Mouse (Mus musculus) C2C12 (cell line): Measurements from ENCODE around the gene 4933407L21Rik. TPM values are rescaled to one million over a fixed set of nuclear protein-coding genes. Genes with fewer than 3 reads are reported as not detected.

ENCODE experiments used
- H3K27me3 ChIP-seq: one replicate; pipeline ENCODE4 v1.6.1; 2011; ENCODE audit not compliant: control insufficient read depth, insufficient read depth, insufficient read length
- H3K36me3 ChIP-seq: one replicate; pipeline ENCODE4 v1.6.1; 2011; ENCODE audit not compliant: control insufficient read depth, insufficient read depth
- H3K4me3 ChIP-seq: one replicate; pipeline ENCODE4 v1.5.1; 2011; ENCODE audit warnings: mild to moderate bottlenecking, control low read depth; ENCODE audit not compliant: poor library complexity, insufficient read depth, severe bottlenecking
- H3K79me2 ChIP-seq: one replicate; pipeline ENCODE4 v1.6.1; 2011; ENCODE audit not compliant: control insufficient read depth, insufficient read depth
- H3K79me3 ChIP-seq: one replicate; pipeline ENCODE4 v1.6.1; 2011; ENCODE audit warnings: low read depth, control low read depth
- H3ac ChIP-seq: one replicate; pipeline ENCODE3; 2011; ENCODE audit warnings: low read depth; ENCODE audit not compliant: control insufficient read depth, insufficient read length
- CEBPB ChIP-seq: IDR thresholded peaks from one replicate; pipeline ENCODE4 v1.6.1; 2011; ENCODE audit warnings: low read depth, mild to moderate bottlenecking, control low read depth, moderate library complexity
- CTCF ChIP-seq: IDR thresholded peaks from one replicate; pipeline ENCODE4 v1.5.1; 2011; ENCODE audit not compliant: control insufficient read depth, insufficient read depth, insufficient read length
- FOSL1 ChIP-seq: IDR thresholded peaks from one replicate; pipeline ENCODE4 v1.8.0; 2011; ENCODE audit warnings: mild to moderate bottlenecking, low read length; ENCODE audit not compliant: poor library complexity, insufficient read depth, severe bottlenecking
- MAX ChIP-seq: IDR thresholded peaks from one replicate; pipeline ENCODE4 v1.6.1; 2011; ENCODE audit warnings: mild to moderate bottlenecking, control low read depth
- MYOD1 ChIP-seq: IDR thresholded peaks from one replicate; pipeline ENCODE4 v1.6.1; 2011; ENCODE audit warnings: low read depth; ENCODE audit not compliant: control insufficient read depth, insufficient read length
- MYOG ChIP-seq: IDR thresholded peaks from one replicate; pipeline ENCODE4 v1.6.1; 2011; ENCODE audit not compliant: control insufficient read depth, insufficient read length; ENCODE audit errors: extremely low read depth
- USF1 ChIP-seq: IDR thresholded peaks from one replicate; pipeline ENCODE4 v1.6.1; 2011; ENCODE audit warnings: low read depth, mild to moderate bottlenecking, control low read depth, moderate library complexity
- polyA plus RNA-seq: library from polyadenylated mRNA; unstranded; fragments of >200 nt; fragmentation: generic; extraction: Trizol; gene quantifications from one replicate; pipeline ENCODE4 v1.2.1, GENCODE M21; 2012; ENCODE audit warnings: missing spikeins

Gene 4933407L21Rik
- polyA plus RNA-seq, 1 experiment: not detected

DNA sequence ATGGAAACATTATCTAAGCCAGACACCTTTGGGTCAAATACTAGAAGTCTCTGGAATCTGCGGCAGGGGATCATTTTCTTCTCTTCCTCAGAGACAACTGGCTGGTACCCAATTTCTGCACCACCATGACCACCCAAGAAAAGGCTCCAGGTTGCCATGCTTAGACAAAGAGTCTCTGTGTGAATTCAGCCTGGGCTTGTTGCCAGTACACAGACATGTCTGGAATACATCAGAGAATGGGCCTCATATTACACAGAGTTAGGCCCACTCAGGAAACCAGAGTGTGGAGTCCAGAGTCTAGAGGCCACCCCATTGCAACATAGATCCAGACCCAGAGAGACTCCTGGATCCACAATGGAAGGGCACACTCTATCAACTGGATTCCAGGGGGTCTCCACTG is 41.2 kb downstream of the 4933407L21Rik start:
- H3K79me2 ChIP-seq: no peaks in the 10 kb centered on the region
- H3K4me3 ChIP-seq: no peak overlapping the region
- H3ac ChIP-seq: no peak overlapping the region
- TF ChIP-seq FOSL1 (no peak), USF1 (no peak), MYOG (no peak), MAX (no peak), CTCF (no peak), MYOD1 (no peak), CEBPB (no peak)
- no peaks in the 10 kb centered on the region for H3K27me3 ChIP-seq
- no peaks in the 10 kb centered on the region for H3K79me3 ChIP-seq
- H3K36me3 ChIP-seq: no peaks in the 10 kb centered on the region

- Histone ChIP-seq H3ac (no peak overlapping the region), H3K4me3 (no peak overlapping the region), H3K27me3 (no peaks in the 10 kb centered on the region), H3K79me3 (no peaks in the 10 kb centered on the region), H3K36me3 (no peaks in the 10 kb centered on the region), H3K79me2 (no peaks in the 10 kb centered on the region)
- TF ChIP-seq MYOD1: no peak
- TF ChIP-seq MYOG: no peak
- no peak for TF ChIP-seq FOSL1
- no peak for TF ChIP-seq CEBPB
Observed at GRCm38 (mm10) chr1:85971070-85971469, 42.8 kb downstream of the 4933407L21Rik start.

GRCm38 (mm10) chr1:85972341-85972740 is 44.1 kb downstream of the 4933407L21Rik start:
- Histone ChIP-seq H3K79me3 (no peaks in the 10 kb centered on the region), H3ac (no peak overlapping the region), H3K36me3 (no peaks in the 10 kb centered on the region), H3K27me3 (no peaks in the 10 kb centered on the region), H3K4me3 (no peak overlapping the region), H3K79me2 (no peaks in the 10 kb centered on the region)
- TF ChIP-seq CEBPB (no peak), FOSL1 (no peak), MAX (no peak), MYOD1 (no peak), CTCF (no peak), MYOG (no peak), USF1 (no peak)

DNA sequence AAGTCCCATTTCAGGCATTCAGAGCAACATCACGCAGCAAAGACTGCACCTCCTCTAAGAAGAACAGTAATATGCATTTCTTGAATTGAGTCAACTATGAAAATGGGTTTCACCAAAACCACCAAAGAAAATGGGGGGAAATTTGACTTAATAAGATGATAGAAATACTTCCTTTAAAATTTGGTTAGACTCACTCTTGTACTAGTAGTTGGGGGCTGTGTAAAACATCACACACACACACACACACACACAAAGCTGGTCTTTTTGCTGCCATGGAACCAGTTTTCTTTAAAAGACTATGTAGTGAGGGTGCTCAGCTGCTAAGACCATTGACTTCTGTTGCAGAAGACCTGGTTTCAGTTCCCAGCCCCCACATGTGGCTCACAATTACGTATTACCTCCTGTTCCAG is 45.2 kb downstream of the 4933407L21Rik start:
- Histone ChIP-seq H3K79me2 (no peaks in the 10 kb centered on the region), H3K4me3 (no peak overlapping the region), H3ac (no peak overlapping the region), H3K79me3 (no peaks in the 10 kb centered on the region), H3K36me3 (no peaks in the 10 kb centered on the region), H3K27me3 (no peaks in the 10 kb centered on the region)
- no peak for TF ChIP-seq CEBPB
- TF ChIP-seq FOSL1: no peak
- TF ChIP-seq CTCF: no peak
- no peak for TF ChIP-seq MYOD1

GRCm38 (mm10) chr1:85977709-85978108 is 49.4 kb downstream of the 4933407L21Rik start:
- no peak for TF ChIP-seq MAX
- no peak for TF ChIP-seq FOSL1
- TF ChIP-seq CTCF: no peak
- TF ChIP-seq MYOD1: no peak
- TF ChIP-seq USF1: no peak
- no peak for TF ChIP-seq CEBPB
- Histone ChIP-seq H3ac (no peak overlapping the region), H3K4me3 (no peak overlapping the region), H3K36me3 (no peaks in the 10 kb centered on the region), H3K79me2 (no peaks in the 10 kb centered on the region), H3K27me3 (no peaks in the 10 kb centered on the region), H3K79me3 (no peaks in the 10 kb centered on the region)

DNA sequence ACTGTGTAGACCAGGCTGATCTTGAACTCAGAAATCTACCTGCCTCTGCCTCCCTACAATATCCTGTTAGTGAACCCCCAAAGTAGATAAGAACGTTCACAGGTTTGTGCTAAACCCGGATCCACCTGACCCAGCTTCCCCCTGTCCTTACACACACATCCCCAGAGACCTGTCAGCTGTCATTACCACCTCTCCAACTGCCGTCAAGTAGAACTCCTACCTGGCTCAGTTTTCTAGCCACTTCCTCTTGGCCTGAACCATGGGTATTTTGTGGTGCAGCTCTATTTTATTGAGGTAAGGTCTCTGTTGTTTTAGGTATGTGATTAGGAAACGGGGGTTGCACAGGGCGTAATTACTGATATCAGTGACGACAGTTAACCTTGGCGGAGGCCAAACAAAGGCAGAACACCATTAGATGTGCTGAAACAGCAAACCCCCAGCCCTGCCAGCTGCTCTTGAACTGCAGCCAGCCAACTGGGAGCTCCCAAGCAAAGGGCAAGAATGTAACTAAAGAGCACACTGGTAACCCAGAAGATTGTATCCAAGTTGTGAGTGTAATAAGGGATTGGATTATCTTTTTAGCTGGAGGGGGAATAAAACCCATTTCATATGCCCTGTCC is 53.6 kb downstream of the 4933407L21Rik start:
- H3K79me2 ChIP-seq: no peaks in the 10 kb centered on the region
- no peak for TF ChIP-seq CTCF
- no peak for TF ChIP-seq MAX
- no peak for TF ChIP-seq CEBPB
- no peak for TF ChIP-seq FOSL1
- no peak for TF ChIP-seq USF1
- no peak for TF ChIP-seq MYOD1
- no peak for TF ChIP-seq MYOG
- H3K4me3 ChIP-seq: no peak overlapping the region
- H3K79me3 ChIP-seq: no peaks in the 10 kb centered on the region
- H3K27me3 ChIP-seq: peaks cover 4% of the 10 kb centered on the region
- H3ac ChIP-seq: no peak overlapping the region
- H3K36me3 ChIP-seq: no peaks in the 10 kb centered on the region
